Mouse (Mus musculus): ENCODE data around the gene Pdzd2.
A peak's percentile ranks its signal among the peaks of the same experiment; 100 is the strongest.

Gene Pdzd2

GRCm38 (mm10) chr15:12663351-12663750 is 76.4 kb downstream of the Pdzd2 start:
- DNase-seq: no peak

- DNase-seq: no peak
Observed at GRCm38 (mm10) chr15:12660320-12660719, 79.4 kb downstream of the Pdzd2 start.

GRCm38 (mm10) chr15:12655959-12656662 is 83.6 kb downstream of the Pdzd2 start:
- no peak for DNase-seq

- DNase-seq: no peak
Observed at GRCm38 (mm10) chr15:12655316-12655715, 84.4 kb downstream of the Pdzd2 start.

GRCm38 (mm10) chr15:12652336-12653031 is 87.2 kb downstream of the Pdzd2 start:
- DNase-seq: no peak

- no peak for DNase-seq
Observed at GRCm38 (mm10) chr15:12650236-12650635, 89.5 kb downstream of the Pdzd2 start.

GRCm38 (mm10) chr15:12649674-12650073 is 90.0 kb downstream of the Pdzd2 start:
- DNase-seq: no peak

GRCm38 (mm10) chr15:12649131-12649530 is 90.6 kb downstream of the Pdzd2 start:
- no peak for DNase-seq

GRCm38 (mm10) chr15:12640755-12641154 is 99.0 kb downstream of the Pdzd2 start:
- peak; percentile 56 for DNase-seq

- no peak for DNase-seq
Observed at GRCm38 (mm10) chr15:12639776-12640175, 99.9 kb downstream of the Pdzd2 start.

GRCm38 (mm10) chr15:12639181-12639580 is 100.5 kb downstream of the Pdzd2 start:
- DNase-seq: no peak

- DNase-seq: no peak
Observed at GRCm38 (mm10) chr15:12638370-12639030, 101.2 kb downstream of the Pdzd2 start.

GRCm38 (mm10) chr15:12637511-12637910 is 102.2 kb downstream of the Pdzd2 start:
- DNase-seq: no peak

- no peak for DNase-seq
Observed at GRCm38 (mm10) chr15:12636386-12636785, 103.3 kb downstream of the Pdzd2 start.

- DNase-seq: no peak
Observed at GRCm38 (mm10) chr15:12634921-12635320, 104.8 kb downstream of the Pdzd2 start.

GRCm38 (mm10) chr15:12629164-12629563 is 110.6 kb downstream of the Pdzd2 start:
- DNase-seq: no peak

GRCm38 (mm10) chr15:12628451-12628850 is 111.3 kb downstream of the Pdzd2 start:
- no peak for DNase-seq

GRCm38 (mm10) chr15:12626930-12627329 is 112.8 kb downstream of the Pdzd2 start:
- DNase-seq: no peak

- DNase-seq: no peak
Observed at GRCm38 (mm10) chr15:12626166-12626565, 113.6 kb downstream of the Pdzd2 start.

GRCm38 (mm10) chr15:12625524-12625923 is 114.2 kb downstream of the Pdzd2 start:
- DNase-seq: no peak

GRCm38 (mm10) chr15:12623521-12623920 is 116.2 kb downstream of the Pdzd2 start:
- DNase-seq: no peak

GRCm38 (mm10) chr15:12622701-12623100 is 117.0 kb downstream of the Pdzd2 start:
- no peak for DNase-seq

GRCm38 (mm10) chr15:12622093-12622643 is 117.6 kb downstream of the Pdzd2 start:
- no peak for DNase-seq

GRCm38 (mm10) chr15:12619273-12619672 is 120.5 kb downstream of the Pdzd2 start:
- no peak for DNase-seq
